Mouse (Mus musculus) heart, embryonic 16.5 days (tissue): ENCODE results near the gene Sbno1. TPM values are rescaled to one million over a fixed set of nuclear protein-coding genes. Genes with fewer than 3 reads are reported as not detected.

Experiments used
- ATAC-seq: fragments of 200-750 bp; cut with Nextera tagmentation; replicated peaks from 2 replicates; pipeline ENCODE4 v1.8.0; 2017; ENCODE audit warnings: moderate number of reproducible peaks; ENCODE audit not compliant: insufficient read depth, low FRiP score; ENCODE audit errors: extremely low read depth
- H3K27ac ChIP-seq: fragments of 300-500 bp; sonication (generic); 2 replicates; pipeline ENCODE4 v1.5.1; 2014; ENCODE audit warnings: mild to moderate bottlenecking, low read length, control low read depth, moderate library complexity
- H3K27me3 ChIP-seq: fragments of 300-500 bp; sonication (generic); 2 replicates; pipeline ENCODE4 v1.6.1; 2014; ENCODE audit warnings: low read length, mixed read lengths; ENCODE audit not compliant: control insufficient read depth, insufficient read depth
- H3K36me3 ChIP-seq: fragments of 300-500 bp; sonication (generic); 2 replicates; pipeline ENCODE4 v1.6.1; 2014; ENCODE audit not compliant: control insufficient read depth, insufficient read depth
- H3K4me1 ChIP-seq: fragments of 300-500 bp; sonication (generic); 2 replicates; pipeline ENCODE4 v1.6.1; 2014; ENCODE audit warnings: low read length, mixed read lengths; ENCODE audit not compliant: control insufficient read depth, insufficient read depth
- H3K4me2 ChIP-seq: fragments of 300-500 bp; sonication (generic); 2 replicates; pipeline ENCODE4 v1.6.1; 2014; ENCODE audit warnings: low read depth, mild to moderate bottlenecking, control low read depth, low read length
- H3K4me3 ChIP-seq: fragments of 300-500 bp; sonication (generic); 2 replicates; pipeline ENCODE4 v1.5.1; 2014; ENCODE audit warnings: mild to moderate bottlenecking, control low read depth, low read length
- H3K9ac ChIP-seq: fragments of 300-500 bp; sonication (generic); 2 replicates; pipeline ENCODE4 v1.6.1; 2014; ENCODE audit warnings: low read length, control low read depth
- H3K9me3 ChIP-seq: fragments of 300-500 bp; sonication (generic); replicated peaks from 2 replicates; pipeline ENCODE4 v1.6.1; 2016; ENCODE audit warnings: low read length; ENCODE audit not compliant: control insufficient read depth
- WGBS: fragments of 180-500 bp; shearing (Covaris S2); extraction: QIAGEN DNeasy Blood & Tissue Kit; methylation state at CpG from one replicate; pipeline ENCODE4 v1.1.7; 2014; 5-methylcytosine and 5-hydroxymethylcytosine counted together
- polyA plus RNA-seq: library from polyadenylated mRNA; unstranded; fragments of >200 nt; fragmentation: Nextera tagmentation; extraction: Ambion mirVana; gene quantifications from 2 replicates; pipeline ENCODE4 v1.2.1, GENCODE M21; 2015

Gene Sbno1
- polyA plus RNA-seq, 1 experiment from 2014 or later, result 57.9 TPM

GRCm38 (mm10) chr5:124393726-124394125 lies 32.1 kb downstream of the Sbno1 start:
- H3K9ac ChIP-seq, result no peak overlapping the region
- H3K4me1 ChIP-seq, result no peaks in the 10 kb centered on the region
- no peaks in the 10 kb centered on the region for H3K9me3 ChIP-seq
- H3K27ac ChIP-seq, result no peak overlapping the region
- H3K36me3 ChIP-seq, result peaks cover 49% of the 10 kb centered on the region
- WGBS, result 83% methylated on average over 7 of the region's 7 CpGs
- H3K27me3 ChIP-seq, result no peaks in the 10 kb centered on the region
- no peak overlapping the region for H3K4me3 ChIP-seq
- no peak for ATAC-seq
- H3K4me2 ChIP-seq, result no peak overlapping the region

- no peak overlapping the region for H3K4me3 ChIP-seq
- H3K36me3 ChIP-seq, result peaks cover 50% of the 10 kb centered on the region
- no peaks in the 10 kb centered on the region for H3K9me3 ChIP-seq
- no peaks in the 10 kb centered on the region for H3K4me1 ChIP-seq
- H3K4me2 ChIP-seq, result no peak overlapping the region
- no peak for ATAC-seq
- H3K27ac ChIP-seq, result no peak overlapping the region
- no peak overlapping the region for H3K9ac ChIP-seq
- WGBS, result 98% methylated on average over 4 of the region's 4 CpGs
- no peaks in the 10 kb centered on the region for H3K27me3 ChIP-seq
Measured at GRCm38 (mm10) chr5:124392412-124392811, 33.4 kb downstream of the Sbno1 start.

GRCm38 (mm10) chr5:124387932-124388331 lies 37.9 kb downstream of the Sbno1 start:
- Histone ChIP-seq H3K9me3 (no peaks in the 10 kb centered on the region), H3K27ac (no peak overlapping the region), H3K4me3 (no peak overlapping the region), H3K9ac (no peak overlapping the region), H3K4me1 (no peaks in the 10 kb centered on the region), H3K27me3 (no peaks in the 10 kb centered on the region), H3K4me2 (no peak overlapping the region), H3K36me3 (peaks cover 57% of the 10 kb centered on the region)
- 74% methylated on average over 5 of the region's 5 CpGs for WGBS
- no peak for ATAC-seq

GRCm38 (mm10) chr5:124380121-124380520 lies 45.7 kb downstream of the Sbno1 start:
- peaks cover 67% of the 10 kb centered on the region for H3K36me3 ChIP-seq
- H3K4me3 ChIP-seq, result no peak overlapping the region
- WGBS, result 85% methylated on average over 1 of the region's 1 CpGs
- H3K9ac ChIP-seq, result no peak overlapping the region
- no peak overlapping the region for H3K4me2 ChIP-seq
- no peak overlapping the region for H3K27ac ChIP-seq
- H3K4me1 ChIP-seq, result no peaks in the 10 kb centered on the region
- no peaks in the 10 kb centered on the region for H3K9me3 ChIP-seq
- no peak for ATAC-seq
- no peaks in the 10 kb centered on the region for H3K27me3 ChIP-seq

- no peak overlapping the region for H3K4me2 ChIP-seq
- no peaks in the 10 kb centered on the region for H3K9me3 ChIP-seq
Measured at GRCm38 (mm10) chr5:124377149-124377548, 48.7 kb downstream of the Sbno1 start.

GRCm38 (mm10) chr5:124376401-124376800 lies 49.4 kb downstream of the Sbno1 start:
- ATAC-seq, result no peak
- 92% methylated on average over 1 of the region's 1 CpGs for WGBS

More at GRCm38 (mm10) chr5:124377149-124377548, 48.7 kb downstream of the Sbno1 start:
- 87% methylated on average over 4 of the region's 4 CpGs for WGBS
- H3K27me3 ChIP-seq, result no peaks in the 10 kb centered on the region
- no peak overlapping the region for H3K4me3 ChIP-seq
- H3K36me3 ChIP-seq, result peaks cover 61% of the 10 kb centered on the region
- ATAC-seq, result no peak
- H3K27ac ChIP-seq, result no peak overlapping the region
- no peak overlapping the region for H3K9ac ChIP-seq
- no peaks in the 10 kb centered on the region for H3K4me1 ChIP-seq

GRCm38 (mm10) chr5:124374298-124374697 lies 51.5 kb downstream of the Sbno1 start:
- no peaks in the 10 kb centered on the region for H3K9me3 ChIP-seq
- H3K36me3 ChIP-seq, result peaks cover 55% of the 10 kb centered on the region
- ATAC-seq, result no peak
- H3K27me3 ChIP-seq, result no peaks in the 10 kb centered on the region
- no peak overlapping the region for H3K4me3 ChIP-seq
- H3K4me1 ChIP-seq, result no peaks in the 10 kb centered on the region
- H3K27ac ChIP-seq, result no peak overlapping the region
- H3K9ac ChIP-seq, result no peak overlapping the region
- WGBS, result 95% methylated on average over 7 of the region's 7 CpGs
- no peak overlapping the region for H3K4me2 ChIP-seq

More at GRCm38 (mm10) chr5:124376401-124376800, 49.4 kb downstream of the Sbno1 start:
- Histone ChIP-seq H3K9ac (no peak overlapping the region), H3K27me3 (no peaks in the 10 kb centered on the region), H3K9me3 (no peaks in the 10 kb centered on the region), H3K4me1 (no peaks in the 10 kb centered on the region), H3K4me2 (no peak overlapping the region), H3K4me3 (no peak overlapping the region), H3K27ac (no peak overlapping the region), H3K36me3 (peaks cover 59% of the 10 kb centered on the region)

- WGBS, result 67% methylated on average over 3 of the region's 3 CpGs
- Histone ChIP-seq H3K27me3 (no peaks in the 10 kb centered on the region), H3K9ac (no peak overlapping the region), H3K4me3 (no peak overlapping the region), H3K36me3 (peaks cover 24% of the 10 kb centered on the region), H3K4me2 (no peak overlapping the region), H3K27ac (no peak overlapping the region), H3K9me3 (no peaks in the 10 kb centered on the region), H3K4me1 (no peaks in the 10 kb centered on the region)
- ATAC-seq, result no peak
Measured at GRCm38 (mm10) chr5:124366721-124367120, 59.1 kb downstream of the Sbno1 start.

GRCm38 (mm10) chr5:124365754-124366153 lies 60.0 kb downstream of the Sbno1 start:
- Histone ChIP-seq H3K4me3 (no peak overlapping the region), H3K27me3 (no peaks in the 10 kb centered on the region), H3K9me3 (no peaks in the 10 kb centered on the region), H3K36me3 (peaks cover 17% of the 10 kb centered on the region), H3K4me2 (no peak overlapping the region), H3K4me1 (no peaks in the 10 kb centered on the region), H3K27ac (no peak overlapping the region), H3K9ac (no peak overlapping the region)
- ATAC-seq, result no peak
- WGBS, result 87% methylated on average over 2 of the region's 2 CpGs
